Mouse (Mus musculus) cortical plate, adult 2 months (tissue): ENCODE measurements at regions not wholly inside any gene's neighbourhood (a gene's known extent, or its start where the extent isn't known, plus 50 kb on each side); places are given as distances from the start of the nearest gene placed in this dataset.

Experiments
- CTCF ChIP-seq: fragments of 200-500 bp; IDR thresholded peaks from 2 replicates; pipeline ENCODE4 v1.5.1; 2011; ENCODE audit warnings: mild to moderate bottlenecking, control low read depth, low read length; ENCODE audit not compliant: insufficient read depth; ENCODE audit errors: extremely low read depth
- POLR2A ChIP-seq: fragments of 200-500 bp; IDR thresholded peaks from 2 replicates; pipeline ENCODE4 v1.6.1; 2011; ENCODE audit warnings: mild to moderate bottlenecking, low read length, control low read depth; ENCODE audit not compliant: insufficient read depth; ENCODE audit errors: extremely low read depth

GRCm38 (mm10) chr17:59249000-59249399 is 235.8 kb upstream of the Nudt12 start:
- no peak for TF ChIP-seq CTCF
- no peak for TF ChIP-seq POLR2A
